Mouse (Mus musculus) spleen, embryonic (tissue): Measurements from ENCODE around the gene Dusp14.

Experiments used
- CTCF ChIA-PET: fragments of 350-600 bp; sonication (Branson Sonifier 250); formaldehyde crosslinking; loops from one replicate; lab custom pipeline; 2022; lab: Charles Lee

Dusp14 gene

DNA sequence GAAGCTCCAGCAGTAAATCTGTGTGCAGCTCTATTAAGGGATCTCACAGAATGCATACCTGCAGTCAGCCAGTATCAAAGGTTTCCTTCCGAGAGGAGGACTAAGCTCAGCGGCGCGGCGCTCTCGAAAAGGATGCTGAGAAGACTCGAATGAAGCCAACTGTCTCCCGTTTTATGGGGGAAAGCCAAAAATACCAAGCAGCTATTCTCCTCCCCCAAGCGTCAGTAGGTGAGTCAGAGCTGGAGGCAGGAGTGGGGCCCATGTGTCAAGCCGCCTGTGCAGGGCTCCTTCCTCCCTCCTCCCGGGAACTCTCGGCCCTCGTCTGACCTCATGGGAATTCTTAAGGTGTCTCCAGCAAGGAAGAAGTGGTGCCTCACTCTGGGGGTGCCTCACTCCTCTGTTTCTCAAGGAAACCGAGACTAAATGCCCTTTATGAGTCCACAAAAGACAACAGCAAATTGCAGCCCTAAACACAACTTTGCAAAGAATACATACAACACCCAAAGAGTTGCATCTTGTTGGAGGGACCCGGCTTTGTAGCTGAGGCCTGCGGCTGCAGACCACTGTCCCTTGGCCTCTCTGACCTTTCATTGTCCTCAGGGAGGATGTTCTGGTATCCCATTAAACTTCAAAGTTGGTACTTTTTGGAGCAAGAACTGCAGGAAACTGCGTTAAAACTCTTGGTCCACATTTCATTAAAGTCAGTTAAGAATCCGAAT is 2.0 kb downstream of the Dusp14 start:
- CTCF ChIA-PET: interaction anchor here (0.6 to 0.7 kb wide), 2 partner anchors 14 to 1463 kb away, joined by 3 to 5 read pairs; no protein-coding TSS in a partner anchor

DNA sequence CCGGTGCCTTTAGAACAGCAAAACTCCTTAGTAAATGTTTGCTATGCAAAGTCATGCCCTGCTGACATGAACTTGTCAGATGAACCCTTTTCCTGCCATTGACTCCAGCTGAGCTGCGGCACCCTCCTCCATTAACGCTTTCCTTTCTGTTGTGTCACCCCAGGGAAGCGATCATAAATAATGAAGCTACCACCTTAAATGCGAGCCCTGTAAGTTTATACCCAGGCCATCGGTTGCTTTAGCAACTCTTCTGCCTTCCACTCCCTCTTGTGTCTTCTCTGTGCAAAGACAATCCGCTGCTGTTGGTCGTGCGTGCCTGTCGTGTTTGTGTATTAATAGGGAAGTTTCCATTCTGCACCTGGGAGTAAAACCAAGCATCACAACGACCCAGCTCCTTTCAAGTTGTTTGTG is 3.0 kb downstream of the Dusp14 start:
- CTCF ChIA-PET: no interaction called here

DNA sequence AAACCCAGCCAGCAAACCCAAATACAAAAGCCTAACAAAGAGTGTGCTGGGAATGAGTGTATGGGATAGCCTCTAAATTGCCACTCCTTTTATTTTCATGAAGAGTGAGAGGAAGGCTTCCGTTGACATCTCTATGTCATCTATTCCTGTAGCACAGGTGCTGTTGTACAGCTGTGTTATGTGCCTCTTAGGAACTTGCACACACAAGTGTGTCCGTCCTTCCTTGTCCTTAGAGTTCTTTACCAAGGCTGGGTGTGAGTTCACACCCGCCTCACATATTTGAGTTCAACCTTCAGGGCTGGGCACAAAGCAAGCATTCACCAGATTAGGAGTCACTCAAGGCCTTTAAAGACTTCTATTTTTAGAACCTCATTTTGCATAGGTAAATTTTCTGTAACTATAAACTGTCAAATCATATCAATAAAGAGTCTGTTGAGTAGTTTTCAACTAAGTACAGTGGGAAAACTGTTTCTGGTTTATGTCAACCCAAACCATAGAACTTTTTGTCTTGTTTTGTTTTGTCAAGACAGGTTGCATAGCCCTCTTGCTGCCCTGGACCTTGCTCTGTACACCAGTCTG is 5.3 kb downstream of the Dusp14 start:
- CTCF ChIA-PET: no interaction called here

DNA sequence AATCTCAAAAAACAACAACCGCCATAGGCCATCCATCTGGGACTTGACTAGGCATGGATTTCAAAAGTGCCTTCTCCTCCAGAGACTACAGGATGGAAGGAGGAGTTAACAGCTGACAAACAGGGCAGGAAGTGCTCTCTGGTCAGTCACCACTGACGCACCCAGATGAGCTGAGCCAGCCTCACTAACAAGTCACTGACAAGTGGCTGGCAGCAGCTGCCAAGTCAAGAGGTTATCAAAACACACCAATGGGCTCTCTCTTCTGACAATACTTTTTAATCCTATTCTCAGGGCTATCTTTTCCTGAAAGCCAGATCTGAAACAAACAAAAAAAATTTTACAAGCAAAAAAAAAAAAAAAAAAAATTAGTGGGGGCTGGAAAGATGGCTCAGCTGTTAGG is 6.3 kb downstream of the Dusp14 start:
- CTCF ChIA-PET: no interaction called here

DNA sequence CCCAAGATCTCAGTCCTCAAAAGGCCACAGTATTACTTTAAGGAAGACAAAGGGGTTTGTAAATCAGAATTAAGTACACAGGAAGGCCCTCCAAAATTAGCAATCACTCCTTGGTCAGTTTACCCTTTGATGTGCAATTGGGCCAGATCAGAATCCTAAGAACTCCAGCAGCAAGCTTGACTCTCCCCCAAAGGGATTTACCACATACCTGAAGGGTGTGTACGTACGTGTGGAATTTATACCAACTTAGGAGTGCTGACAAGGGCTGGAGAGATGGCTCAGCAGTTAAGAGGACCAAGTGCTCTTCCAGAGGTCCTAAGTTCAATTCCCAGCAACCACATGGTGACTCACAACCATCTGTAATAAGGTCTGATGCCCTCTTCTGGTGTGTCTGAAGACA is 7.2 kb downstream of the Dusp14 start:
- CTCF ChIA-PET: no interaction called here

DNA sequence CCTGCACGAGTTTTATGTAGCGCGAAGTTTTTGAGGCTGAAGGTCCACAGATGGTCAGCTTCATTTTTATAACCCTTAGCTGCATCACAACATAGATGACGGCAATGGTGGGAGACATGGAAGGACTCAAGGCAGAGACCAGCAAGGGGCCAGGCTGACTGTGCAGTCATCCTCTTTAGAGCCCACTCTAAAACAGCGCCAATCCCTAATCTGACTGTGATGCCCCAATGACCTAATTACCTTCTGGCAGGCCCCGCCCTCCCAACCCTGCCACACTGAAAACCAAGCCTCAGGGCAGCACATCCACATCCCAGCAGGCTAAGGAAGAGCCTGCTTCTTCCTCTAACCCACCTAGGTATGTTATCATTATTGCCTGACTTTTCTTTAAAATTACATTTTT is 8.4 kb downstream of the Dusp14 start:
- CTCF ChIA-PET: no interaction called here

DNA sequence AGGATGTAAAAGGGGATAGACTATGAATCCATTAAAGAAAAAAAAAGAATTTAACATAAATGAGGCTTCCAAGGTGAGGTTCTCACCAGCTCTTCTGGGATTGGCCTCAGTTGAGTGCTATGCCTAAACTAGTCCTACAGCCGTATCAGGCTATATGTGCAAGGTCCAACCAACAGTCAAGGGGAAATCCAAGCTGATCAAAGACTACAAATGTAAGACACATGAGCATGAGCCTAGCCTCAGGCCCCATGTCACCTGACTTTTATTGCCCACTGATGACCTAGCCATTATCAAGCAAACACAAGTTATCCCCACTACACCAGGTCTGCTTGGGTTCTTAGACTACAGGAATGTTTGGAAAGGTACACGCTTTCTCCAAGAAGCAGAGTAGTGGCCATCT is 9.3 kb downstream of the Dusp14 start:
- CTCF ChIA-PET: interaction anchor here (0.6 kb wide), 1 partner anchor 11 kb away, joined by 8 read pairs; no protein-coding TSS in a partner anchor

DNA sequence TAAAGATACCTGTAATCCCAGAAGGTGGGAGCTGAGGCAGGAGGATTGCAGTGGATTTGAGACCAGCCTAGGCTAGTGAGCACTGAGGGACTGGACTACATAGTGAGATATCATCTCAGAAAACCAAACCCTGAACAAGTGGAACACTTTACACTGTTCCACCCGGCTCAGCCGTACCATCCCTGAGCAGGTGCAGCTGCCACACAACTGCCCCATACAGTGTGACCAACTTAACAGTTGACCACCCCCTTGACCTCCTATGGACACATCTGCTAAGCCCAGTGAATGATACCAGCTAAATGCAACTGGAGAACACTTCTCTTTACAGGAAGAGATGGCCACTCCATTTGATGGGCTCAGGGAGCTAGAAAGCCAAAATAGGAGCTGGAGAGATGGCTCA is 11.6 kb downstream of the Dusp14 start:
- CTCF ChIA-PET: no interaction called here

DNA sequence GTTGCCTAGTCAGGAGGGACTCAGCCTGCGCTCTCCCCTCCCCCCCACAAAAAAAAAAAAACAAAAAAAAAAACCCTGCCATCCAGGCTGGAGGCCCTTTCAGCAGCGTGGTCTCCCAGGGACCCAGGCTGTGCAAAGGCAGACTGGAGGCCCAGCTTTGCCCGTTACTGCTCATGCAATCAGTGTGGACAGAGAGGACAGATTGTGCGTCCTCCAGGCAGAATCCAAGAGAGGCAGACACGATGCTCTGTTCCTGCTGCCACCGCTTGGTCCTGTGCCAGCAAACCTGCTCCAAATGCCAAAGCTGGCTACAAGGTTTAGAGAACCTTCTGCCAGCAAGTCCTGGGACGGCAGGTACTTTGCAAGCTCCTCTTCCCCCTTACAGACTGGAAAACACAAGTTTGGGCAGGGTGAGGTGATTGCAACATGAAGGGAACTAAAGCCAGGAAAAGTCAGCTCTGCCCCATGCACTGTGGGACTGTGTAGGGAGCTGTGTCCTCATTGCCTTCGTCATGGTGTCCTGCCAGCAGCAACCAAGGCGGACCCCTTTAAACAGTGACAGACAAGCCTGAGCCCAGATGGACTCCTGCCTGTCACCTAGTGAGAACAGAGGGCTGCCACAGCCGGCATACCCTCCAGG is 15.4 kb downstream of the Dusp14 start:
- CTCF ChIA-PET: interaction anchor here (0.6 kb wide), 1 partner anchor 13 kb away, joined by 3 read pairs; no protein-coding TSS in a partner anchor

DNA sequence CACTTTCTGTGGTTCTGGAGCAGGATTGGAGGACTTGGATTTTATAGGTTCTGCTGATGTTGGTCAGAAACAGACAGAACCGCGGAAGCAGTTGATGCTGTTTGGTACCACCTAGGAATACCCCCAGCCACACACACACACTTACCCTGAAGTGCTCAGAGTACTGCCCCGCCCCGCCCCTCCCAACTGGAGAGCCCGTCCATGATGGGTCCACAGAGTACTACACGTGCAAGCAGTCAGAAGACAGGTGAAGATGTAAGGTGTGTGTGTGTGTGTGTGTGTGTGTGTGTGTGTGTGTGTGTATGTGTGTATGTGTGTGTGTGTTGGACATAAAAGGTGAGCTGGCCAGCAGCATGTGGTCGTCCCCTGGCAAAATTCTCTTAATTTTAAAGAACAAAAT is 16.0 kb downstream of the Dusp14 start:
- CTCF ChIA-PET: interaction anchor here (0.6 kb wide), 1 partner anchor 14 kb away, joined by 3 read pairs; no protein-coding TSS in a partner anchor

DNA sequence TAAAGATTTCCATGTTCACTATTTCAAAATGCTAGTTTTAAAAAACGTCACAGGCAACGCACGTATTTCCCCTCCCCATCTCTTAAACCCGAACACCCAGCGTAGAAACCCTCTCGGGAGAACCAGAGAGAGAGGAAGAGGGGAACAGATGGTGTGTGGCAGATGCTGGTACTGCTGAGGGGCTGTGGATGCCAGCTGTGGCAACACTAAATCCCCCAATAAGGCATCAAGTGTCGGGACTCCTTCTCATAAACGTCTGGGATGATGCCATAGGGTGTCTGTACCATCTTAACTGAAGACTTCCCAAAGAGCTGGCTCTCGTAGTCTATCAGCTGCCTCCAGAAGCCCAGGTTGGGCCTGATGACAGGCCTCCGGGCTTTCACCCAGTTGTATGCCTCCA is 20.6 kb downstream of the Dusp14 start:
- CTCF ChIA-PET: no interaction called here

DNA sequence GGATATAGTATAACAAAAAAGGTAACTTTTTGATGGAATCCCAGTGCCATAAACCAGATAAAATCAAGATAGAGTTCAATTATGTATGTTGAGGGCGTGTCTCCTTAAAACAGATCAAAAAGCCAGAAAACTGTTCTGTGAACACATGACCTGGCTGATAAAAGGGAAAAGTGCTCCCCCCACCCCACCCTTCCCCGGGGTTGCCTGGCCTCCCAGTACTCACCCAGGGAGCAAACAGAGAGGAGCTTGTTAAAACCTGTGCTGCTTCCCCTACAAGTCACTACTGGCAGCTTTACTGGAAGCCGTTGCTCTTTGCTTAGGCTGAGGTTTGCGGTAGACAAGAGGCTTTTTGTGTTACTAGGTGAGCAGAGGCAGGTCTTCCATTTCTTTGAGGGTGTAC is 21.8 kb downstream of the Dusp14 start:
- CTCF ChIA-PET: no interaction called here

DNA sequence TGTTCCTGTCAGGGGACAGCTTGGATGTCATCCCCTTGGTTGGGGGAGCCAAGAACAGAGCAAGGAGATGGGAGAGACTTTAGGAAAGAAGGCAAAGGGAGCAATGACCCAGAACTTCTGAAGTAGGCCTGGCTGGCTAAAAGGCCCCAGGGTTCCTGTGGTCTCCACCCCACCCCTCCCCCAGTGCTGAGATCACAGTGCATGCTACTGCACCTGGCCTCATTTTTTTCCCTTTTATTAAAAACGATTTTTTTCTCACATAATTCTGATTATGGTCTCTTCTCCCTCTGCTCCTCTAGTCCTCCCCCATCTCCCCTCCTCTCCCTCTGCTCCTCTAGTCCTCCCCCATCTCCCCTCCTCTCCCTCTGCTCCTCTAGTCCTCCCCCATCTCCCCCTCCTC is 24.1 kb downstream of the Dusp14 start:
- CTCF ChIA-PET: no interaction called here

DNA sequence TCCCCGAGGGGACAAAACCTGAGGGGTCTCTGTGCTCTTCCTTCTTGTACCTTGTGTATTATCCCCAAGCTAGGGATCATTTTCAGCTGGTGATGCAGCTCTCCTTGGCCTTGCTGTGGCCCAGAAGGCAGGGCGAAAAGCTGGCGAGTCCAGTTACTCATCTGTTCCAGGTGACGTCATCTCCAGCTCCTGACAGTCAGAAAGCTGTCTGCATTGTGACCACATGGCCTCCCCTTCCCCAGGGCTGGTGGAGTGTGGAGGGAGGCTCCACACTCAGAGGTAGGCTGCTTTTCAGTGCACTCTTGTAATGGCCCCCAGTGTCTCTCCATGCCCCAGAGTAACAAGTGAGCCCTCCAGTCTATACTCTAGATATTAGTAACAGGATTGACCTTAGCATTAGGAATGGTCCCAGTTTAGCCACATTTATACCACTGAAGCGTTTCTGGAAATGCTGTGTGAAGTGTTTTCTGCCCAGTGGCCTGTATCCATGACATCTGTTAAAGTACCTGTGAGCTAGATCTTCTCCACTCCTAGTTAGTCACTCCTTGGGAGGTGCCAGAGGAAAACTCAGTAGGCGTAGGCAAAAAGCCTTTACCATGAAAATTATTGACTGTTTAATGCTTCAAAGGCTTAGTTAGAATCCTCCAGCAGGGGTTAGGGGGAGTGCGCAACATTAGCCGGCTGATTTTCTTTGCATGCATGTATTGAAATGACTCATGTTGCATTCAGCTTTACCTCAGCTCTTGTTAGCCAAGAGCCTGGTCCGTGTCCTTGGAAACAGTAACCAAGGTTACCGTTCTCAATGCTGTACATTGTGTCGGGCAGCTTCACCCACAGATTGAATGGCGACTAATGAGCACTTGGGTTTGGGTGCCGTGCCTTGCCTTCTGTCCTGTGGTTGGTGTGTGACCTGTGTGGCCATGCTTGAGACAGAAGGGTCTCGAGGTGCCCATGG is 26.0 kb downstream of the Dusp14 start:
- CTCF ChIA-PET: no interaction called here

DNA sequence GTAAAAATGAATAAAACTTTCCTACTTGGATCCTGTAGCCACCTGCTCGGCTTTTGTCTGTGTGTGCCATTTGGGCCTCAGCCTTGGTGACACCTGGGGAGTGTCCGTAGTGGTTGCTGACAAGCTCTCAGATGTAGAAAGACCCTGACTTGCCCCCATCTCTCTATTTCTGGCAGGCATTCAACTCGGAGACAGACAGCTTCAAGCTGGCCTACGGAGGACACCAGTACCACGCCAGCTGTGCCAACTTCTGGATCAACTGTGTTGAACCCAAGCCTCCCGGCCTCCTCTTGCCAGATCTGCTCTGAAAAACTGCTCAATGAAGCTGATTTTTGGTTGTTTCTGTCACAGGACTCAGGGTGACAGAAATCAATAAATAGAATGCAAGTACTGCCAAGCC is 28.4 kb downstream of the Dusp14 start:
- CTCF ChIA-PET: no interaction called here

DNA sequence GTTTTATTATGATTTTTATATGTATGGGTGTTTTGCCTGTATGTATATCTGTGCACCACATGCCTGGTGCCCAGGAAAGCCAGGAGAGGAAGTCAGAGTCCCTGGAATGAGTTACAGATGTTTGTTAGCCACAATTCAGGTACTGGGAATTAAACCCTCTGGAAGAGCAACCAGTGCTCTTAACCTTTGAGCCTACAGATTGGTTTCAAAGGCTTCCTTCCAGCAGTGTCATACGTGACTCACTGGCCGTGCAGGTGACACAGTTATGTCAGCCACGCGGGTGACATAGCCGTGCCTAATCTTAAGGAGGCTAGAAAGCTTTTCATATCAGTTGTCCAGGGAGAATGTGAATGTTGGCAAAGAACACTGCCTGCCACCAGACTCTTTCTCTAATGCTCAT is 35.4 kb downstream of the Dusp14 start:
- CTCF ChIA-PET: no interaction called here

DNA sequence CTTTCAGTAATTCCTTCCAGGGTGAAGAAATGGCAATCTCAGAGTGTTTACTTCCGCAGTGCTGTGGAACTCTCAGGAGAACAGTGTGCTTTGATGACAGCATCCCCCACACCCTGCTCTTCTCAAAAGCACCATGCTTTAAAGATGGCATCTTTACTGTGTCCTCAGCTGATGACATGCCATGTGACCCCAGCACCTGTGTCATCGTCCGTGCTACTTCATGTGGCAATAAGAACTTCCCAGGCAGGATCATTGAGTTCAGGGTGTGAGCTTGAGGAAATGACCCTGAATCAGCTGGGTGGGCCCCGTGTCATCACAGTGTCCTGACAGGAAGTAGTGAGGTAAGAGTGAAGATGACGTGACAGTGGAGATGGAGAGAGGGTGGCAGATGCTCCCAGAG is 36.5 kb downstream of the Dusp14 start:
- CTCF ChIA-PET: no interaction called here

DNA sequence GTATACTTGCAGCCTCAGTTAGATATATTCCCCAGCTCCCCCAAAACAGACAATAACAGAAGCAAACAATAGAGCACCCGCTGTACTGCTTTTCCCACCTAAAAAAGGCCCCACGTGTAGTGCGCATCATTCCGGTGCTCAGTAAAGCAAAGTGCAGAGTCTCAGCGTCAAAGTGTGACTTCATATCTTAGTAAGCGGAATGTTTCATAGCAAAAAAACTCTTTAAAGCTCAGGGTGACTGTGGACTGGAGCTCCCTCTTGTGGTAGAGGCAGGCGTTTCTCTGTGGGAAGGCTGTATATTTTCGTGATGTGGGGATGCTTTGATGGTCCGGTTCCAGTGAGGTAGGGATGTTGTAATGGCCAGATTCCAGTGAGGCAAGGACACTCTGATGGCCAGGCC is 37.1 kb downstream of the Dusp14 start:
- CTCF ChIA-PET: interaction anchor here (0.6 kb wide), 1 partner anchor 222 kb away, joined by 17 read pairs; no protein-coding TSS in a partner anchor

DNA sequence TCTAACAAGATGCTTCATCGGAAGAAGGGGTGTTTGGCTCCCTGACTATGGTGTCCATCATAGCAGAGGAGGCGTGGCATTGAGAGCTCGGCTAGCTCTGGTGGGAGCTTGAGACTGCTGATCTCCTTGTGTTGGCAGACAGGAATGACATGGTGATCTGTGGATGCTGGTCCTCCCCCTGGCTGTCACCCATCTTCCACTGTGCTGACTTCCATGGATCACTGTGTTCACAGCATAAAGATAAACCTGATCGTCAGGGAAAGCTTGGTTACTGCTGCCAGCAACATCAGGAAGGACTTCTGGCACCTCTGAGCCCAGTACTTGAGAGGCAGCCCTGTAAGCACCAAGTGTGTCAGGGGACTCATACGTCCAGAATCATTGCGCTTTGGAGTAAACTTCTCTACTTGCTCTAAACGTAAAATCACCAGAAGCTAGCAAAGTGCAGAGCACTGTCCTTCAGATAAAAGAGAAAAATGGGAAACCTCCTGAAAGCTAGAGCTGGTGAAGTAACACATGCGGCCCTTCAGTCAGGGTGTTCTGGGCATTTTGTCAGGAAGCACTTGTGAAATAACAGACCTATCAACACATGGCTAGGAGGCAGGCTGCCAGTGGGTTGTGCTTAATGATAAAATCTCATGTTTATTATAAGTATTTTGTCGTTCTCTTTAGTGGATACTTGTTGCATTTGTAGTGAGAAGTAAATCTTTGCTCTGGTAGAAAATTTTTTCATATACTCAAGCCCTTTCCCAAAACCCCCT is 40.6 kb downstream of the Dusp14 start:
- CTCF ChIA-PET: no interaction called here

DNA sequence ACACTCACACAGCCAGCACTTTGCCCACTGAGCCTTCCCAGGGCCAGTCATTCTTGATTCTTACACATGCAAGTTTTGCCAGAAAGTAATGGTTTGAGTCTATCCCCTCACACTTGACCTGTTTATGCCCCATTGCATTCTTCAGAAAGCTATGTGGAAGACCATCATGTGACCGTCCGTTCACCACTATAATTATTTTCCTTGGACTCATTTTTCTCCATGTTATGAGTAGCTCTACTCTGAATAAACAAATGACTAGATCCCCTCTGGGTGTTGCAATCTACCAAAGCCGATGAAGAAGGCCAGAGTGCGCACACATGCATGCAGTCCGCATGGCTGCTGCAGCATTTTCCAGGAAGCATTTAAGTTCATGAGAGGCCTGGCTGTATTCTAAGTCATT is 41.8 kb downstream of the Dusp14 start:
- CTCF ChIA-PET: no interaction called here
